Mouse (Mus musculus) right cerebral cortex, postnatal 36 days (tissue): Measurements from ENCODE around the gene Krt76.

Experiments
- DNase-seq, 2 experiments: peaks; one replicate each; pipeline ENCODE4 v3.0.0; 2022; ENCODE audit warnings: low spot score in 2 of 2, mixed read lengths in 1 of 2

Gene Krt76

DNA sequence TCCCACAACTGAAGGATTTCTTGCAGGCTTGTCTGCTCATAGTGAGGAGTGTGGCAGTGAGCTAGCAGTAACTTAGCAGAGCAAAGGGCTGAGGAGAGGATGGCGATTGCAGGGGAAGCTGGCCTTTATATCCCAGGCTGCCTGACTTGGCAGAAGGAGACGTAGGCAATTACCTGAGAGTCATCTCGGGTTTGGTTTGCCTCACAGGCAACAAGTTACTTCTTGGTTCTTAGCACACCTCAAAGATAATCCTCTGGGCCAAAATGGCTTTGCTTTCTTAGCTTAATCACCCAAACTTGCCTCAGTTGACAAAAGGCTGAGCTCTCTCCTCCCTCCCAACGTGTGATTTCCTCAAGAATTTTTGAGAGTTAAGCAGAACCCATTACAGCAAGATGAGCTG is at the start of gene Krt76:
Krt76 (minus strand) TSS at position 101 of the 400 bp plus-strand sequence.
- no peak for DNase-seq

DNA sequence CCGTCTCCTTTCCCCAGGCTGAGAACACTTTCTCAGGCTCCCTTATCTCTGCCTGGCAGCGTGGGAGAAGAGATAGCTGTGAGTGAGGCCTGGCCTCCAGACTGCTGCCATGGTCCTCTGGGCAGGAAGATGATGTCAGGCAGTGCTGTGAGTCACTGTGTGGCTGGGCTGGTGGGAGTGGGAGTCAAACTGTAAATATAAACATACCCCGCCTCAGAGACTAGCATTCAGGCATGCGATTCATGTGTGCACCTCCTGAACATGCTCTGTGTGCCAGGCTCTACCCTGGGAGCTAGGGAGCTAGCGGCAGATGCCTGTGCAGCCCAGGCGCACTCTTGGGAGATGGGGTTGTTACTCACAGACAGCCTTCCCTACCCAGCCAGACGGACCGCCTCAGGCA is 49.2 kb upstream of the Krt76 start:
- DNase-seq: no peak

DNA sequence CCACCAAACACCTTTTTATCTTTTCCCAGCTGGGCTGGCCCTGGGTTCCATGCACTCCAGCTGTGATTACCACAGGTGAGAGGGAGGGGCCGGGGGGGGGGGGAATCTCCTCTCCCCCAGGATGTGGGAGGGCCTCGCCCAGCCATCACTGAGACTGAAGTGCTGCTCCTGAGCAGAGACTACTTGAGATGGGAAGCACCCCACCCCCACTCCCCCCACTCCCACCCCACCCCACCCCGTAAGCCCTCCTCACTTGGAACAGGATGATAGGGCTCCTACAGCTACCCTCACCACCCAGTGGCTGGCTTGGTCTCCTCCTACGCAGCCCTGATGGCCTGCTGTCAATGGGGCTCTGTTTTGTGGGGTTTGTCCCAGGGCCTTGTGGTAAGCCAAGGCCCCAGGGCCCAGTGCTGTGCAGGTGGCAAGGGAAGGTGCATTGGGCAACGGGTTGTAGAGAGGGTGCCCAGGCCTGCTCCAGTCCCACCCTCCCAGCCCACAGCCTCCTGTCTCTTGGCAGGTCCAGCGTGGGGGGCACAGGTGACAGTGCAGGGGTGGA is 47.6 kb upstream of the Krt76 start, which contains the start of gene Krt79:
Krt79 (minus strand) TSS at position 51 of the 556 bp plus-strand sequence.
- DNase-seq: no peak

DNA sequence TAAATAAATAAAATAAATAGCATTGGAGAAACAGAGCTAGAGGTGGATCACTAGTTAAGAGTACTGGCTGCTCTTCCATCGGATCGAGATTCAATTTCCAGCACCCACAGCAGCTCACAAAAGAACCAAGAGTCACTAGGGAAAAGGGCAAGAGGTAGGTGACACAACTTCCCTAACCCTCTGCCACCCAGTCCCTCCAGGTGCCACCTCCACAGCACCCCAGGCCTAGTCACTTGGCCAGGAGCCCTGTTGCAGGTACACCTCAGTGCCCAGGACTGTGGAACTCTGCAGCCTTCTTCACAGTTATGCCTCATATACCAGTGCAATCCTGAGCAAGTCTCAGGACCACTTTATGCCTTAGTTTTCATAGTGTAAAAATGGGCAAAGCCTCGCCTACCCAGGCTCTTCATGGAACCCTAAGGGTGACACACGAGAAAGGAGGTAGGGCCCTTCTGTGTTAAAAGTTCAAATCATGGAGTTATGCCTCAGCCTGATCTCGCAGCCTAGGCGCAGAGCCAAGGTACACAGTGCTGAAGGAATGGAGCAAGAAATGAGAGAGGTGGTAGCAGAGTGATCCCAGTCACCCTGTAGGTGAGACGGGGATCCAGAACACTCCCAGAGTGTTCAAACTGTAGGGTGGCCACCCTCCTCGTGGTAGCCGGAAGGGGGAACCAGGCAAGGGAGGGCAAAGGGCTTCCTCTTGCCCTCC is 46.0 kb upstream of the Krt76 start:
- DNase-seq: no peak

DNA sequence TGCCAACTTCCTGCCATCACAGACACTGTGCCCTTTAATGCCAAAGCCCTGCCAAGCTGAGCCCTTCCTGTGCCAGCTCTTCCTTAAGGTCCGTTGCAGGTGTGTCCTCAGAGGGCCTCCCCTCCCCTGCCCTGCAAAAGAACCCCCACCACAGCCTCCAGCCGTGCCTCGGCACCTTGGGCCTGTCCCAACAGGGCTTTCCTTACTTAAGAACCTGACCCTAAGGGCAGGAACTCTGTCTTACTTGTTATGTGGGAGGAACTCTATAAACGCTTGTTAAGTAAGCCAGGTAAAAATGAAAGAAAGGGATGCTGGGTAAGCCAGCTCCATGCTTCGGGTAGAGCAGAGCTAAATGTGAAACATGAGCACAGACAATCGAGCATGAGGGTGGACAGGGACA is 40.3 kb upstream of the Krt76 start:
- DNase-seq: no peak

DNA sequence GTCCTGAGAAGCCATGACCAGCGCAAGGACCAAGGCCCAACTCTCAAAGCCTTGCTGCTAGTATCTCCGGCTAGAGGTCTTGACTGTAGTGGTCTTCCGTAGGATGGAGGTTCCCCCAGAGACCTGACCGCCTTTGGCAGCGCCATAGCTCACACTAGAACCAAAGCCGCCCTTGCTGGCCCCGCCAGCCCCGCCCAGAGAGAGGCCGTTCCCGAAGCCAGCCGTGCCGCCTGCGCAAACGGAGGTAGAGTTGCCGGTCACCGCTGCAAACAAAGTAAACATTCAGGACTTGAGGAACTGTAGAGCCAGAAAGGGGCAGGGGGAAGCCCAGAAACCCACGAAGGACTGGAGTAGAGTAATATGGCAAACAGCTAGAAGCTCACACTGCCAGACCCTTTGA is 36.9 kb upstream of the Krt76 start:
- DNase-seq: no peak

DNA sequence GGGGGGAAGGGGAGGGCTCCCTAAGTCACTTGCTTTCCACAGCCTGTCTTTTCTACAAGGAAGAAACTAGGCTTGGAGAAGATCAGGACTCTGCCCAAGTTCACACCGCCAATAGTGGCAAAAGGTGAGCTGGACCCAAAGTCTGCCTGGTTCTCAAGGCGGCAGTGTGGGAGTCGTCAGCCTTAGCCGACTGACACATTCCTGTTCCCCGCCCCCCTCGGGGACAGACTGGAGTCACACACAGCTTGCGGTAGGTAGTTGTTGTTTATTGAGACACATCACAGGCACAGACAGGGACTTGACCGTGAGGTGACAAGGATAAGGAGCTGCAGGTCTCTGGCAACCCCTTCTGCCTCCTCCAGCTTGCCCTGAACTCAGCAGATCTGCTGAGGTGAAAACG is 36.4 kb upstream of the Krt76 start:
- DNase-seq: no peak

DNA sequence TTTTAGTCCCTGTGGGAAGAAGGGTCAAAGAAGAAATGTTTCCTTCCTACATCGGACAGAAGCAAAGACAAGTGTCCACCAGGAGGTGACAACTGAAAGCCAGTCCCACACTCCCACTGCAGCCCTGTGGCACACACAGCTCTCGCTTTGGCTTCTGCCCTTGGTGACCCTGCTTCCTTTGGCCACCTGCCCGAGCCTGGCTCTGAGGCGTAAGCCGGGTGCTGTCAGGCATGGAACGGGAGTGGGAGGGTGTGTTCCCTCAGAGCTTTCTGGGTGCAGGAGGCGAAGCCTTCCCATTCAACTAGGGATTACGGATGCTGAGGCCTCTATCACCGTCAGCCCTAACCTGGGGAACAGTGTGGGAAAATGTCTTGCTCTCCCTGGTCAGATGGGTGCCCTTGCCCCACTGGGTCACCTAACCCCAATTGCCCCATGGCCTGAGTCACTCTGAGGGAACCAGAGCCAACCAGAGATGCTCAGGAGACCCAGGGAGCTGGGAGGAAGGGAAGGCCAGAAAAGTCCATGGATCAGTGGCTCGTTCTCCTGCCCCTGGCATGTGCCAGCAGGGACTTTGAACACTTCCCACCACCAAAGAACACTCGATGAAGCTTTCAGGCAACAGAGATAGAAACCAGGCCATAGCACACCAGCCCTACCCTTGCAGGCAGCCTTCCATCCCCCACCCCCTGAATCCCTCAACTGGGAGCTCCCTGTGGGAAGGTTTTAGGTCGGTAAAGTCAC is 34.8 kb upstream of the Krt76 start:
- no peak for DNase-seq

DNA sequence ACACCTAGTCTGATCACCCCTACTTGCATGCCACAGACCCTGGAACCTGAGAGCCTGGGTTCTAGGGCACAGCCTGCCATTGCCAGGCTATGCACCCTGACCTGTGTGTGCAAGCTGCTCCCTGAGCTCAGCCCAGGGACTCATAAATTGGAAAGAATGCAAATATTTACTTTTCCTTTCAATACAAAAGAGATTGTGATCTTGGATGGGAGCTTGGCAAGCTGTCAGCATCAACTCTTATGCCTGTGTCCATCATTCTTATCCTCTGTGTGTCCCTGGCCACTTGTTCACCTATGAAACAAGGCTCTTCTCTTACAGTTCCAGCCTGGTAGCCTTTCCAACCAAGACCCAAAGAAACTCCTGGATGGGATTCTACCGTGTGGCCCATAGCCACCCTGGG is 32.3 kb upstream of the Krt76 start:
- DNase-seq: no peak

DNA sequence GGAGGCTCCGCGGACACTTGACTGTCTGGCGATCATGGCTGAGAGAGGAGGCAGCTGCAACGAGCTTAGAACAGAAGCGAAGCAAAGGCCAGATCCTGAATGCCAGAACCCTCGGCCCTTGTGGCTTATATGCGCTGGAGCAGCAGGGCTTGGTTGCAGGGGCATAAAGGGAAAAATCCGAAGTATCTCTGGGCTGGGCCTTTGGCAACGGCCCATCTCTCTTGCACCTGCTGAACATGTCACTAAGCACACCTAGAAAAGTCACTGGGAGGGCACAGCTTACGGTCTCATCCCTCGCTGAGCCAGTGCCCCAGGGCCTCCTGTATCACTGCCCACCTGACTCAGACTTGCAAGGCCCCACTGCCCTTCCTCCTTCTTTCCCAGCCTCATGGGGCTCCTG is 31.9 kb upstream of the Krt76 start, which contains the start of gene Krt4:
Krt4 (minus strand) TSS at position 101 of the 400 bp plus-strand sequence.
- no peak for DNase-seq

DNA sequence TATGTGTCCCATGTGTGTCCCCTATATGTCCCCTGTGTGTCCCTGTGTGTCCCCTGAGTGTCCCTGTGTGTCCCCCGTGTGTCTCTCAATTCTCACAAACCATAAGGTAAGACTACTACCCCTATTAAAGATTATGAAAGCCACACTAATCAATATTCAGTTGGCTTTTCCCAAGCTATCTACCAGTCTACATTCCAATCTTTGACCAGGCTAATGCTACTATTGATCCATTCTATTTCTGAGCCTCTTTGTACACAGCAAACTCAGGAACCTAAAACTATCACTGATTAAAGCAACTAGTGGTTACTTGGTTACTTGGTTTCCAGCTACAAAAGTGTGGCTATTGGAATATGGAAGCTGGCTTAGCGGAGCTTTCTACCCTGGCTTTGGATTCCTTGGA is 29.6 kb upstream of the Krt76 start:
- DNase-seq: no peak

DNA sequence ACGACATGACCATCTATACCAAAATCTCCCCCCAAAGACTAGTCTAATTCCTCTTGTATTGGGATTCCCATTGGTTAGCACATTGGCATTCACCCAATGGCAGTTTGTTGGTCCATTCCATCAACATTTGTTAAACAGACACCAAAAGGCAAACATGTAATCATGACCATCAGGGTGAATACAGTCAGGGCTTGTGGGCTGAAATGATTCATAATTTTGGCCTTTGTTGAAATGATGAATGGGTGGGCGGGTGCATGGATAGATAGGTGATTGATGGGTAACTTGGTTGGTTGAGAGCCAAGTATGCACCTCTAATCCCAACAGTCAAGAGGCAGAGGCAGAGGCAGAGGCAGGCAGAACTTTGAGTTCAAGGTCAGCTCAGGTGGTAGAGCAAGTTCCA is 23.4 kb upstream of the Krt76 start:
- DNase-seq: no peak

DNA sequence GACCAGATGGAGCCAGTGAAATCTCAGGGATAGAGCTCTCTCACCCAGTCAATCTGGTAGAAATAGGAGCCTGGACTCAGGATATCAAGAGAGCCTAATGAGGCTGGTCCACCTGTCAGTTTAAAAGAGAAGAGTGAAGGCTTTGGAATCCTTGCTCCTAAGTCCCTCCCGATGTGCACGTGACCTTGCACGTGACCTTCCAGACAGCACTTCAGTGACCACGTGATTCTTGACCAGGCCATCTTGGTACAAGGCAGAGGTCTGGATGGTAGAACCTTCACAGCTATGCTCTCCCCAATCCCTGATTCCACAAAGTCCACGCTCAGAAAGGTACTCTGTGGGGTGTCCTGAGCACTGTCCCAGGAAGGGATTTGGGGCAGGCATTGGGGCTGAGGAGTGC is 12.1 kb upstream of the Krt76 start:
- no peak for DNase-seq

DNA sequence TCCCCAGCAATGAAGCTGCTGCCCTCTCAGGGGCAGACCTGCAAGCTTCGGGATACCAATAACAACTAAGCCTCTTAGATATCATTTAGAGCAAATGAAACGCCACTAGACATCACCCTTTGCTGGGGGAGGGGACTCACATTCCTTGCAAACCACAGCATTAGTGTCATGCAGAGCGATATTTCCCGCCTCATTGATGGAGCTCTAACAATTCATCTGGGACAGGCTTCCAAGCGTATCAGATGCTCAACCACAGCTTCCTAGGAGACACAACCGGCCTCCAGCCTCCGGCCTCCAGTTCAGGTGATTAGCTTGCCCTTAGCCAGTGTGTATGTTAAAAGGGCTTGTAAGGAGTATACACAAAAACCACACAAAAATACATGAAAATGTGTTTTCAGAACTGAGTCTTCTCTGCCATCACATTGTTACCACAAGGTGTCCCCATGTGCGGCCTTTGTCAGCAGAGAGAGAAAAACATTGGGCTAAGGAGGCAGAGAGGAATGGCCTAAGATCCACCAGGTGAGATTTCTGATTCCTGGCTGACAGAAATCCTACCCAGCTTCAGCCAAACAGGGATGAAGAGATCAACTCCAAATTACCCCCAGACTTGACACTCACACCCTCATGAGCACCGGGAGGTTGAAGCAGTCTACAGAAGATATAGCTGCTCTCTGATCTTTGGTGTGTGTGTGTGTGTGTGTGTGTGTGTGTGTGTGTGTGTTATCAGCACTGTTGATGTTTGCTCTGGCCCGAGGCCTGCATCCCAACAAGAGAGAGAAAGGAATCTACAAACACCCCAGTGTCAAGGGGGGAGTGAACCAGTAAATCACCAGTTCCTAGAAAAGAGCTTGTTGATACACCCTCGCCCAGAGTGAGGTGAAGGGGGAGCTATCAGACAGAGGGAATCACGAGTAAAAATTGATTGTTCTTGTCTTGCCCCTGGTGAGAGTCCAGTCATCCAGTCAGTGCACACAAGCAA is 9.7 kb upstream of the Krt76 start:
- no peak for DNase-seq

DNA sequence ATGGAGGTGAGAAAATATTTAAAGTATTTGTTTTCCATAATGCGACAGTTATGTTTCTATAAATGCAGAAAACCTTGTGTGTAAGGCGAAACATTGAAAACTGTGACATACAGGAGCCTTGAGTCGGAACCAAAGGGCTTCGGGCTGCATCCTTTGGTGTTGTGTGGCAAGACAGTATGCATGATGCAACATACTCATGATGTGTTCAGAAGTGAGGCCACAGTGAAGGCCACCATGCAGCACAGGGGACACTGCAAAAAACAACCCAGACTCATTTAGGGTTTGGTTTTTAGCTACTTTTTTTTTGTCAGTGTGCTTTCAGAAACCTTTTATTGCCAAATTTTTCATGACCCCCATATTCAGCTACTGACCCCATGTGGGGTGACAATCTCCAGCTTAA is 2.5 kb upstream of the Krt76 start:
- DNase-seq: no peak

DNA sequence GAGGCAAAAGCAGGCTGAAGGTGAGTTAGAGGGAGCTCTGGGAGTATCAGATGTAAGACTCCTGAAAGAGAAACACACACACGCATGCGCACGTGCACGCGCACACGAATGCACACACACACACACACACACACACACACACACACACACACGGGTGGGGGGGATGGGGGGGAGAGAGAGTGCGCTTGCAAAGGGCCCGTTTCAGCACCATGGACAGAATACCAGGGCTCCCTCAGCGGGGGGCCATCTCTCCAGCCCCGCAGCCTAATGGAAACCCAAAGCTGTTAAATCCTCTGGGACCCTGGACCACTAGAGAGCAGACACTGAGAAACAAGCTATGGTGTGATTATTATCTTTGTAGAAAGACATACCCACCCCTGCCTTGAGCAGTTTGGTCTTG is 12.9 kb downstream of the Krt76 start:
- DNase-seq: no peak

DNA sequence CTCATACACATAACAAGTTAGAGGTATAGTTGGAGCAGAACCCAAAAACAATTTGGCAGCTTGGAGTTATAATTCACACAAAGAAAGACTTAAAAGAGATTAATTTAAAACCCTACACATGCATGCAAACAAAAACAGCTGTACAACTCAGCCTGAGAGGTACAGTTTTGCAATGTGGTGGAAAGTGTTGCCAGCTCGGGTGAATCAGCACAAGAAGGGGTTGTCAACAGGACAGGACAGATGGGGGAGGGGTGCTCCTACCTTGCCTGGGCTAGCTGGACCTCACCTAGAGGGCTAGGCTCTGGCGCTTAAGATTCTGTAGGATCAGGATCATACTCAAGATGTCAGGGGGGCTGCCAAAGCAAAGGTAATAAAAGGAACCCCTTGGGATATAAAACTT is 14.7 kb downstream of the Krt76 start:
- DNase-seq: no peak

DNA sequence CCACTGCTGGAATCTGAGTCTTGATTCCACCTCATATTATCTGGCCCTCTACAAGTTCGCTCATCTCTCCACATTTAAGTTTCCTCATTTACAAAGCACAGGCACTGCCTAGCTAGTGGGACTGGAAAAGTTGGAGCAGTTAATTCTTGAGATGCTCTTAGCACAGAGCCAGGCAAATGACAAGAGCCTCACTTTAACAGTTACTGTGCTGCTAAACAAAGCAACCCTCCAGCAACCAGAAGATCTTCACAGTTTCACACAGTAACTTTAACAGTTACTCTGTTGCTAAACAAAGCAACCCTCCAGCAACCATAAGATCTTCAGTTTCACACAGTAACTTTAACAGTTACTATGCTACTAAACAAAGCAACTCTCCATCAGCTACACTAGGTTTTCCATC is 18.3 kb downstream of the Krt76 start:
- DNase-seq: no peak

DNA sequence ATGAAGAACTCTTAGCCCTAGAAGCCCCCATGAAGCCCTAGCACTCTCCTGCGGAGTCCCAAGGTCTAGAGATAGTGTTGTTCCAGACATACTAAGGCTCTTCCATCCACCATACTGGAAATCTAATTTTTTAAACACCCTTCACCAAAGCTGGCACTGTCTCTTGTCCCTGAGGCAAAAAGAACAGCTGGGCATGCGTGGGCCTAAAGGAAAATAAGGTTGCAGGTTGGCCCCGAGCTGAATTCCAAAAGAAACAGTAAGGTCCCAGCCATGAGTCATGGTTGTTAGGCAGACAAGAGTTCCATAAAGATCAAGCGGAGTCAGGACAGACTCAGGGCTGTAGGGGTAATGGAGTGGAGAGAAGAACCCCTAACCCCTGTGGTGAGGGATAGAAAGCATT is 19.5 kb downstream of the Krt76 start:
- no peak for DNase-seq

DNA sequence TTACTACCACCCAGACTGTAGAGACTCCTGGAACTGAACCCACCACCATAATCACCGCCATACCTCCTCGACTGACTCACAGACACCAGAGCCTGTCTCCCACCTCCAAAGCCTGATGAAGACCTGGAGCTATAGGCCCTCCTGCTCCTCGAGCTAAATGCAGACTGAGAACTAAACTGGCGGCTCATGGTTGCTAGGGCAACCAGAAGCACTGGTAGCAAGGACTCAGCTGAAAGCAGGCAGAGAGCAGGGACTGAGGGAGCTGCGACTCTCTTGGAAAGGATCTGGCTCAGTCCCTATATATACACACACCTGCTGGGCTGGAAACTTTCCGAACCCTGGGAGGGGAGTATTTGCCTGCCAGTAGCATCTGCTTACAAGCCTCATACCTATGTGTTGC is 23.3 kb downstream of the Krt76 start, which contains the start of gene Krt77:
Krt77 (minus strand) TSS at position 275 of the 400 bp plus-strand sequence.
- peak; percentile 68 to 80 for DNase-seq

DNA sequence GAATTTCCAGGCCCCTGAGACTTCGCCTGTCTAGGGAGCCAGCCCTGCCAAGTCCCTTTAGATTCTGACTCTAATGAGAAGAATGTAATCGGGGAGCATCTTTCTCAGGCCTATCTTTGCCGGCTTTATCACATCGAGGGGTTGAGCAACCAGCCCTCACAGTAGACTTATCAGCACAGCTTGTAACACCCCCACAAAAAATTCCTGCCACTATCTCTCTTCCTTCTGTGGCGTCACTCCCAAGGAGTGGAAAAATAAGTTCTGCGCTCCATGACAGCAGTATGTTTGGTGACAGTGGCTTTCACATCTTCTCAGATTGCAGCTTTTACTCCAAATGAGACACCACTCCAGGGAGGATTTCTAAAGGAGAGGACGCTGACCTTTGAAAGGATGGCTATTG is 26.0 kb downstream of the Krt76 start:
- DNase-seq: peak in 1 of 2 experiments; percentile 32
